Comparison of ENCODE assay signal across 8 mouse cellular contexts in genomic region chr19:5087884-5088728, GRCm38 (mm10). TPM values are rescaled to one million over a fixed set of nuclear protein-coding genes. Genes with fewer than 3 reads are reported as not detected.
DNase-seq lines count a peak whose midpoint lies in the region; ATAC-seq lines count a peak whose summit lies in the region.

TSS of gene Yif1a (plus strand) at chr19:5088538.

- H3K4me1 ChIP-seq in intestine, embryonic 14.5 days (replicated peaks; ENCODE audit: control insufficient read depth, insufficient read depth, low read length) = peaks cover 10% of the 10 kb centered on the region

- H3K4me2 ChIP-seq in intestine, embryonic 14.5 days (ENCODE audit: low read length) = peak within 1 kb of the TSS; percentile 93

- peak within 1 kb of the TSS; percentile 69 for H3K9ac ChIP-seq in intestine, embryonic 14.5 days (ENCODE audit: low read length)

- peaks cover 35% of the 10 kb centered on the region for H3K27me3 ChIP-seq in intestine, embryonic 14.5 days (replicated peaks; ENCODE audit: control insufficient read depth, insufficient read depth, low read length)

- peak within 1 kb of the TSS; percentile 87 for H3K4me3 ChIP-seq in intestine, embryonic 14.5 days (ENCODE audit: low read depth, low read length)

- H3K9me3 ChIP-seq in intestine, embryonic 14.5 days (ENCODE audit: control insufficient read depth, low read length) = no peaks in the 10 kb centered on the region

- H3K36me3 ChIP-seq in intestine, embryonic 14.5 days (ENCODE audit: control insufficient read depth, insufficient read depth, low read length) = peaks cover 29% of the 10 kb centered on the region

- peak; percentile 89 to 90 for DNase-seq in adrenal gland, adult 18-20 months (ENCODE audit: low spot score in 2 of 2)
- peak; percentile 98 for DNase-seq in embryo, embryonic 11 days
- peak; percentile 96 for DNase-seq in gastrocnemius, postnatal 25 days
- peak; percentile 99 for DNase-seq in intestine, embryonic 14.5 days (ENCODE audit: low spot score)
- DNase-seq in left cerebral cortex, postnatal 14 days (ENCODE audit: low spot score in 2 of 2) = peak; percentile 96 to 99
- DNase-seq in mesoderm, embryonic 11.5 days (ENCODE audit: low read depth, low spot score) = peak; percentile 98
- DNase-seq in right cerebral cortex, postnatal 36 days (ENCODE audit: low spot score in 2 of 2) = peak; percentile 95 to 98
- DNase-seq in yolk sac, embryonic 10.5 days (ENCODE audit: low spot score) = peak; percentile 96

- peak within 1 kb of the TSS; percentile 74 for H3K27ac ChIP-seq in intestine, embryonic 14.5 days (ENCODE audit: low read depth)

- ATAC-seq in intestine, embryonic 14.5 days (replicated peaks; ENCODE audit: low FRiP score, low TSS enrichment, low read depth) = peak; percentile 89

- intact Hi-C loops in left cerebral cortex, postnatal 14 days (cut with DNase I) = no loop called here

- under 1% methylated on average over 58 of the region's 58 CpGs for WGBS in intestine, embryonic 14.5 days

RNA-seq across cellular contexts. Expression of gene Yif1a, which starts in this region (rescaled TPM):
- total RNA-seq in adrenal gland, adult 18-20 months (2021) = 10 to 100 TPM; 56.4 to 75.3 TPM
- 10 to 100 TPM; 38.1 to 47.5 TPM for total RNA-seq in gastrocnemius, postnatal 25 days (2021)
- 111 and 114 TPM in 2 replicates for polyA plus RNA-seq in intestine, embryonic 14.5 days (2014; fragmentation: Nextera tagmentation; extraction: Ambion mirVana)
- 10 to 100 TPM; 24.2 to 27.5 TPM for total RNA-seq in left cerebral cortex, postnatal 14 days (2021)

Comparison
In these comparisons a context has a peak if more than half of its experiments do, and no peak if none do; other contexts are left out.
1. Peak in every context shown above with its lines: DNase-seq, ATAC-seq, H3K4me3 ChIP-seq and H3K27ac ChIP-seq.